8 mouse cellular contexts compared by ENCODE assay signal in genomic region chr5:136051231-136052085, GRCm38 (mm10). TPM values are rescaled to one million over a fixed set of nuclear protein-coding genes. Genes with fewer than 3 reads are reported as not detected.
DNase-seq lines count a peak whose midpoint lies in the region; ATAC-seq and TF ChIP-seq lines count a peak whose summit lies in the region.

No protein-coding gene starts in this region.

- H3K36me3 ChIP-seq in embryonic facial prominence, embryonic 11.5 days (replicated peaks; ENCODE audit: control insufficient read depth, insufficient read depth, low read depth, low read length) = no peaks in the 10 kb centered on the region
- H3K36me3 ChIP-seq in heart, postnatal 0 days (replicated peaks; ENCODE audit: control insufficient read depth, insufficient read depth, low read length) = no peaks in the 10 kb centered on the region
- no peaks in the 10 kb centered on the region for H3K36me3 ChIP-seq in midbrain, postnatal 0 days (ENCODE audit: insufficient read depth, low read length)

- DNase-seq in ovary, adult 18-20 months (ENCODE audit: low spot score) = peak; percentile 63
- DNase-seq in ovary, postnatal 10 days (ENCODE audit: low spot score) = no peak
- peak; percentile 65 for DNase-seq in embryonic facial prominence, embryonic 11.5 days (ENCODE audit: low spot score)
- DNase-seq in heart, postnatal 0 days (ENCODE audit: low spot score) = peak; percentile 62
- peak; percentile 91 for DNase-seq in kidney, postnatal 14 days
- DNase-seq in midbrain, postnatal 0 days (ENCODE audit: low spot score) = peak; percentile 75
- no peak for DNase-seq in right cerebral cortex, postnatal 36 days (ENCODE audit: low spot score in 2 of 2)

- no peak overlapping the region for H3K4me3 ChIP-seq in embryonic facial prominence, embryonic 11.5 days (ENCODE audit: low read depth, low read length)
- no peak overlapping the region for H3K4me3 ChIP-seq in heart, postnatal 0 days (ENCODE audit: low read depth, low read length)
- no peak overlapping the region for H3K4me3 ChIP-seq in midbrain, postnatal 0 days (ENCODE audit: low read depth, low read length)

- no peak for TF ChIP-seq EP300 in heart, postnatal 0 days (IDR thresholded peaks at IDR 0.05; ENCODE audit: low read depth)

- peak overlapping the region; percentile 64 for H3K27ac ChIP-seq in embryonic facial prominence, embryonic 11.5 days (replicated peaks; ENCODE audit: low read depth, low read length)
- H3K27ac ChIP-seq in heart, postnatal 0 days (ENCODE audit: low read depth) = peak overlapping the region; percentile 43; the same call in 1 of the 2 replicates
- no peak overlapping the region for H3K27ac ChIP-seq in midbrain, postnatal 0 days (ENCODE audit: low read depth, low read length)

- H3K9me3 ChIP-seq in embryonic facial prominence, embryonic 11.5 days (replicated peaks; ENCODE audit: control insufficient read depth, low read length) = no peaks in the 10 kb centered on the region
- no peaks in the 10 kb centered on the region for H3K9me3 ChIP-seq in heart, postnatal 0 days (replicated peaks; ENCODE audit: control insufficient read depth, low read length)
- H3K9me3 ChIP-seq in midbrain, postnatal 0 days (ENCODE audit: low read length) = no peaks in the 10 kb centered on the region

- H3K27me3 ChIP-seq in embryonic facial prominence, embryonic 11.5 days (ENCODE audit: control insufficient read depth, insufficient read depth, low read length) = no peaks in the 10 kb centered on the region
- no peaks in the 10 kb centered on the region for H3K27me3 ChIP-seq in heart, postnatal 0 days (ENCODE audit: control insufficient read depth, insufficient read depth, low read length)
- H3K27me3 ChIP-seq in midbrain, postnatal 0 days (ENCODE audit: insufficient read depth, low read length) = no peaks in the 10 kb centered on the region

- no peak overlapping the region for H3K9ac ChIP-seq in embryonic facial prominence, embryonic 11.5 days (replicated peaks; ENCODE audit: low read length)
- no peak overlapping the region for H3K9ac ChIP-seq in heart, postnatal 0 days (replicated peaks; ENCODE audit: low read depth, low read length)
- no peak overlapping the region for H3K9ac ChIP-seq in midbrain, postnatal 0 days (replicated peaks; ENCODE audit: low read length, poor library complexity, severe bottlenecking)

- 19% methylated on average over 10 of the region's 10 CpGs for WGBS in embryonic facial prominence, embryonic 11.5 days
- WGBS in heart, postnatal 0 days = 16% methylated on average over 10 of the region's 10 CpGs
- WGBS in midbrain, postnatal 0 days = 13% methylated on average over 10 of the region's 10 CpGs

- peak; percentile 86 for ATAC-seq in embryonic facial prominence, embryonic 11.5 days (replicated peaks; ENCODE audit: insufficient number of reproducible peaks, low FRiP score, low TSS enrichment, low read depth)
- peak; percentile 77 for ATAC-seq in heart, postnatal 0 days (ENCODE audit: insufficient read depth, low read depth)
- no peak for ATAC-seq in midbrain, postnatal 0 days (ENCODE audit: low FRiP score)
- no peak for ATAC-seq in cerebellum, adult (ENCODE audit: insufficient number of reproducible peaks, low FRiP score, low TSS enrichment)

- TF ChIP-seq CTCF in heart, postnatal 0 days (IDR thresholded peaks at IDR 0.05; ENCODE audit: low read depth) = no peak
- no peak for TF ChIP-seq CTCF in midbrain, postnatal 0 days (IDR thresholded peaks at IDR 0.05)

- no peak overlapping the region for H3K4me2 ChIP-seq in embryonic facial prominence, embryonic 11.5 days (ENCODE audit: low read depth, low read length)
- no peak overlapping the region for H3K4me2 ChIP-seq in heart, postnatal 0 days (ENCODE audit: low read depth, low read length)
- no peak overlapping the region for H3K4me2 ChIP-seq in midbrain, postnatal 0 days (ENCODE audit: low read depth, low read length, poor library complexity, severe bottlenecking)

- no peaks in the 10 kb centered on the region for H3K4me1 ChIP-seq in embryonic facial prominence, embryonic 11.5 days (ENCODE audit: control insufficient read depth, insufficient read depth, low read length)
- H3K4me1 ChIP-seq in heart, postnatal 0 days (ENCODE audit: control insufficient read depth, insufficient read depth) = peaks cover 7% of the 10 kb centered on the region; the same call in 1 of the 2 replicates
- H3K4me1 ChIP-seq in midbrain, postnatal 0 days (ENCODE audit: insufficient read depth, low read length) = peaks cover 5% of the 10 kb centered on the region; the same call in 1 of the 2 replicates

RNA-seq across cellular contexts. Expression of gene Upk3bl, which starts 2.8 kb away (rescaled TPM):
- 6.2 and 6.4 TPM in 2 replicates for polyA plus RNA-seq in embryonic facial prominence, embryonic 11.5 days (2014; fragmentation: Nextera tagmentation; extraction: Ambion mirVana)
- 4.2 TPM in 1 of 2 replicates, not detected in the other for total RNA-seq in heart, postnatal 0 days (2014; rRNA removed; ENCODE audit: low replicate concordance)
- polyA plus RNA-seq in heart, postnatal 0 days (2015; fragmentation: Nextera tagmentation; extraction: Ambion mirVana) = not detected in 2 replicates
- total RNA-seq in midbrain, postnatal 0 days (2014; rRNA removed) = not detected in 2 replicates
- not detected in 2 replicates for polyA plus RNA-seq in midbrain, postnatal 0 days (2015; fragmentation: Nextera tagmentation; extraction: Ambion mirVana)

RNA-seq across cellular contexts. Expression of gene Upk3b, which starts 13.2 kb away (rescaled TPM):
- 0.65 and 0.85 TPM in 2 replicates for polyA plus RNA-seq in embryonic facial prominence, embryonic 11.5 days (2014; fragmentation: Nextera tagmentation; extraction: Ambion mirVana)
- 40.6 and 47.9 TPM in 2 replicates for total RNA-seq in heart, postnatal 0 days (2014; rRNA removed; ENCODE audit: low replicate concordance)
- 21.1 and 24.0 TPM in 2 replicates for polyA plus RNA-seq in heart, postnatal 0 days (2015; fragmentation: Nextera tagmentation; extraction: Ambion mirVana)
- total RNA-seq in midbrain, postnatal 0 days (2014; rRNA removed) = not detected in 2 replicates
- polyA plus RNA-seq in midbrain, postnatal 0 days (2015; fragmentation: Nextera tagmentation; extraction: Ambion mirVana) = not detected in 2 replicates

RNA-seq across cellular contexts. Expression of gene Rasa4, which starts 32.3 kb away (rescaled TPM):
- 3.8 and 5.5 TPM in 2 replicates for polyA plus RNA-seq in embryonic facial prominence, embryonic 11.5 days (2014; fragmentation: Nextera tagmentation; extraction: Ambion mirVana)
- 0.27 and 6.2 TPM in 2 replicates for total RNA-seq in heart, postnatal 0 days (2014; rRNA removed; ENCODE audit: low replicate concordance)
- 0.96 and 1.3 TPM in 2 replicates for polyA plus RNA-seq in heart, postnatal 0 days (2015; fragmentation: Nextera tagmentation; extraction: Ambion mirVana)
- 30.6 and 31.3 TPM in 2 replicates for total RNA-seq in midbrain, postnatal 0 days (2014; rRNA removed)
- 26.8 and 29.6 TPM in 2 replicates for polyA plus RNA-seq in midbrain, postnatal 0 days (2015; fragmentation: Nextera tagmentation; extraction: Ambion mirVana)

RNA-seq across cellular contexts. Expression of gene Dtx2, which starts 56.9 kb away (rescaled TPM):
- polyA plus RNA-seq in embryonic facial prominence, embryonic 11.5 days (2014; fragmentation: Nextera tagmentation; extraction: Ambion mirVana) = 22.6 and 29.2 TPM in 2 replicates
- total RNA-seq in heart, postnatal 0 days (2014; rRNA removed; ENCODE audit: low replicate concordance) = 27.4 and 28.6 TPM in 2 replicates
- 14.6 and 15.7 TPM in 2 replicates for polyA plus RNA-seq in heart, postnatal 0 days (2015; fragmentation: Nextera tagmentation; extraction: Ambion mirVana)
- total RNA-seq in midbrain, postnatal 0 days (2014; rRNA removed) = 22.3 and 25.4 TPM in 2 replicates
- 20.1 and 20.5 TPM in 2 replicates for polyA plus RNA-seq in midbrain, postnatal 0 days (2015; fragmentation: Nextera tagmentation; extraction: Ambion mirVana)

Comparison
In these comparisons a context has a peak if more than half of its experiments do, and no peak if none do; other contexts are left out.
1. DNase-seq: peak in ovary, adult 18-20 months (single experiment), embryonic facial prominence, embryonic 11.5 days (single experiment), heart, postnatal 0 days (single experiment), kidney, postnatal 14 days (single experiment) and midbrain, postnatal 0 days (single experiment); none in ovary, postnatal 10 days (single experiment) and right cerebral cortex, postnatal 36 days (0 of 2).
2. ATAC-seq: peak in embryonic facial prominence, embryonic 11.5 days (single experiment) and heart, postnatal 0 days (single experiment); none in midbrain, postnatal 0 days (single experiment) and cerebellum, adult (single experiment).
3. RNA of gene Upk3b, which starts 13.2 kb away (polyA plus RNA-seq): 21.1 to 24.0 TPM in heart, postnatal 0 days; 0.65 to 0.85 TPM in embryonic facial prominence, embryonic 11.5 days and not detected in midbrain, postnatal 0 days; every median in the first group is over 10 times any median in the second.